Mouse (Mus musculus) ES-Bruce4 (cell line): Measurements from ENCODE around the gene Smtnl1.

ENCODE experiments used
- CTCF ChIP-seq: IDR thresholded peaks from one replicate; pipeline ENCODE4 v1.8.1; 2011; ENCODE audit warnings: low read depth, low read length
- EP300 ChIP-seq: IDR thresholded peaks from 2 replicates; pipeline ENCODE4 v1.6.1; 2011; ENCODE audit warnings: low read depth, low read length; ENCODE audit not compliant: insufficient read depth
- POLR2A ChIP-seq: IDR thresholded peaks from one replicate; pipeline ENCODE4 v1.8.1; 2011; ENCODE audit warnings: low read length; ENCODE audit not compliant: insufficient read depth

DNA sequence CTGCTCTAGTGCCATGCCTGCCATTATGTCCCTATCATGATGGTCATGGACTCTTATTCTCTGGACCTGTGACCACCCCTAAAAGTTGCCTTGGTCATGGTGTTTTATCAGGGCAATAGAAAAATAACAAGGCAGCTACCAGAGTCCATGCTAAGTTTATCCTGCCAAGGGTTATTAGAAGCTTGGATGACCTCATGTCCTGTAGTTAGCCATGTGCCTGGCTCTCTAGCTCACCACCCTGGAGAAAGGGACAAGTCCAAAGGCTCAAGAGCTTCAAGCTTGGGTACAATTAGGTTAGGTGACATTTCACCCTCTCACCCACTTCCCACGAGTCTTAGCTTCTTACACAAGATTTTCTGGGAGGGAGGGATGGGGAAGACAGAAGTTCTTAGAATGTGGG is 59.6 kb downstream of the Smtnl1 start:
- no peak for TF ChIP-seq CTCF
- TF ChIP-seq POLR2A, result no peak
- TF ChIP-seq EP300, result no peak
